Mouse (Mus musculus): ENCODE results near the gene Slc1a7. TPM values are rescaled to one million over a fixed set of nuclear protein-coding genes. Genes with fewer than 3 reads are reported as not detected.

The Slc1a7 gene
- polyA plus RNA-seq, 1 experiment from 2014 or later, result 0.17 TPM

DNA sequence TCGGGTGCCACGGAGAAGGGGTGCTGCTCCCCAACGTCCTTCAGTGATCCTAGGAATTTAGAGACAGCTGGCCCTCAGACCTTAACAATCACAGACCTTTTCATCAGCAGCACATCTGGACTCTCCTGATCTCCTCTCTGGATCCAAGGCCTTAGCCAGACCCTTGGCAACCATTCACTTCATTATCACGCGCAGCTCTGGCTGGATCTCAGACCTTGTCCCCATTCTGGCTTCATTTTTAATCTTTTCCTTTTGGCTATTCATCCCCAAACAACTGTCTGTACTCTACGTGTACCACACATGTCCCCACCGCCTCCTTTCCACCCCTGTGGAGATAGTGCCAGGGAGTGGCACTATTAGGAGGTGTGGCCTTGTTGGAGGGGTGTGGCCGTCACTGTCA is 34.9 kb upstream of the Slc1a7 start:
- no peak for ATAC-seq (ENCODE audit: insufficient read depth, low FRiP score)
- 72% methylated on average over 8 of the region's 8 CpGs for WGBS
- Histone ChIP-seq H3K9me3 (replicated peaks; ENCODE audit: control insufficient read depth, low read length) (no peaks in the 10 kb centered on the region), H3K4me1 (ENCODE audit: control insufficient read depth, insufficient read depth, low read length) (no peaks in the 10 kb centered on the region), H3K9ac (ENCODE audit: low read length) (no peak overlapping the region), H3K36me3 (ENCODE audit: control insufficient read depth, insufficient read depth, low read length) (no peaks in the 10 kb centered on the region), H3K27me3 (ENCODE audit: control insufficient read depth, insufficient read depth, low read length) (no peaks in the 10 kb centered on the region), H3K4me3 (replicated peaks; ENCODE audit: low read length) (no peak overlapping the region), H3K4me2 (ENCODE audit: low read depth, low read length) (no peak overlapping the region), H3K27ac (ENCODE audit: low read length) (no peak overlapping the region)

DNA sequence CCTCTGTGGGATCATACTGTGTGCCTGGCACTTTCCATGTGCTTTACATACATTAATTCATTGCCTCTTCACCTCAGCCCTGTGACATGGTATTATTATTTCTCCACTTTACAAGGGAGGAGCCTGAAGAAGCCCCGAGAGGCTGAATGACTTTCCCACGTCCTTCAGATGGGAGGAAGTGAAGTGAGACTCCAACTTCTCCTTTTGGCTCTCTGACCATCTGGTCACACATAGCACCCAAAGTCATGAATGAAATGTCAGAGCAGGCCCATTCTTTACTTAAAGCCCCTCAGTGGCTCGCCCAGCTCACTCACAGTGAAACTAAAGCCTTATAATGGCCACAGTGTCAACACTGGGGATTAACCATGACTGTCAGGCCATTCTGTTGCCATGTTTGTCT is 32.9 kb upstream of the Slc1a7 start:
- Histone ChIP-seq H3K9me3 (replicated peaks; ENCODE audit: control insufficient read depth, low read length) (no peaks in the 10 kb centered on the region), H3K36me3 (ENCODE audit: control insufficient read depth, insufficient read depth, low read length) (no peaks in the 10 kb centered on the region), H3K4me1 (ENCODE audit: control insufficient read depth, insufficient read depth, low read length) (no peaks in the 10 kb centered on the region), H3K27me3 (ENCODE audit: control insufficient read depth, insufficient read depth, low read length) (no peaks in the 10 kb centered on the region), H3K4me3 (replicated peaks; ENCODE audit: low read length) (no peak overlapping the region), H3K4me2 (ENCODE audit: low read depth, low read length) (no peak overlapping the region), H3K27ac (ENCODE audit: low read length) (no peak overlapping the region), H3K9ac (ENCODE audit: low read length) (no peak overlapping the region)
- ATAC-seq (ENCODE audit: insufficient read depth, low FRiP score), result no peak
- 59% methylated on average over 3 of the region's 3 CpGs for WGBS

DNA sequence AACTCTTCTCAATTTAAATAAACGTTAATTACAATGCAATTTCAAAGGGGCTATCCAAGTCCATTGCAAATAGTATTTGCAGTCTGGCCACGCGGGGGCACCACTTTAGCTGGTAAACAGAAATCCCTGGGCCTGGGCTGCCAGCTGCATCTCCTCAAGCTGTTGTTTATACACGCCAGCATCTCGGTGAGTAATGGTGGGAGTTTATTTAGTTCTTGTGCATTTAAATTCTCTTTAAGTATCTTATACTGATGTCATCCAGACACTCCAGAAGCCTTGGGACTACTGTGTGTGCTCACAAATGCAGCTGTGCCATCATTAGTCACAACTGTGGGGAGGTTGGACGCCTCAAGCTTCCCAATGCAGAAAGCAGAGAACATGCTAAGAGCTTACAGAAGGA is 30.8 kb upstream of the Slc1a7 start:
- WGBS, result 14% methylated on average over 6 of the region's 6 CpGs
- no peaks in the 10 kb centered on the region for H3K9me3 ChIP-seq (replicated peaks; ENCODE audit: control insufficient read depth, low read length)
- H3K27me3 ChIP-seq (ENCODE audit: control insufficient read depth, insufficient read depth, low read length), result no peaks in the 10 kb centered on the region
- no peak overlapping the region for H3K27ac ChIP-seq (ENCODE audit: low read length)
- no peaks in the 10 kb centered on the region for H3K4me1 ChIP-seq (ENCODE audit: control insufficient read depth, insufficient read depth, low read length)
- no peaks in the 10 kb centered on the region for H3K36me3 ChIP-seq (ENCODE audit: control insufficient read depth, insufficient read depth, low read length)
- no peak overlapping the region for H3K4me3 ChIP-seq (replicated peaks; ENCODE audit: low read length)
- peak; percentile 78 for ATAC-seq (ENCODE audit: insufficient read depth, low FRiP score)
- H3K4me2 ChIP-seq (ENCODE audit: low read depth, low read length), result no peak overlapping the region
- no peak overlapping the region for H3K9ac ChIP-seq (ENCODE audit: low read length)

DNA sequence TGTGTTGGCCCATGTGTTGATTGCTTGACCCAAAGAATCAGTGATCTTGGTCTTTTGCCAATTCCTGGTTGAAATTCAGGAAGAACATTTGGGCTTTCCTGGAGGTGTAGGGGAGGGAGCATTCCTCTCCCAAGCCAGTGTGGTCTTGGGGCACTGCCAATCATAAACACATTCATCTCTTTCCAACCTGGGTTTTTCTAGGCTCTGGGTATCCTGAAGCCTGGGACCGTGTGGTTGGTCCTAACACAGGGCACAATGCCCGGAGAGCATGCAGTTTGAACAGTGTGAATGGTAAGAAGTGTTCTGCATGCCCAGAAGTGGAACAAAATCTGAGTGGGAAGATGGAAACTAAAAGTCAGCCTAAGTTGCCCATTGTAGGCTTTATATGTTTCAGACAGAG is 30.0 kb upstream of the Slc1a7 start:
- Histone ChIP-seq H3K27me3 (ENCODE audit: control insufficient read depth, insufficient read depth, low read length) (no peaks in the 10 kb centered on the region), H3K9ac (ENCODE audit: low read length) (no peak overlapping the region), H3K4me2 (ENCODE audit: low read depth, low read length) (no peak overlapping the region), H3K36me3 (ENCODE audit: control insufficient read depth, insufficient read depth, low read length) (no peaks in the 10 kb centered on the region), H3K9me3 (replicated peaks; ENCODE audit: control insufficient read depth, low read length) (no peaks in the 10 kb centered on the region), H3K27ac (ENCODE audit: low read length) (peak overlapping the region; percentile 60), H3K4me1 (ENCODE audit: control insufficient read depth, insufficient read depth, low read length) (no peaks in the 10 kb centered on the region), H3K4me3 (replicated peaks; ENCODE audit: low read length) (no peak overlapping the region)
- 0 out of 2 replicates have a peak, but pooled peaks have one; percentile 5 for ATAC-seq (ENCODE audit: insufficient read depth, low FRiP score)
- 66% methylated on average over 2 of the region's 2 CpGs for WGBS

DNA sequence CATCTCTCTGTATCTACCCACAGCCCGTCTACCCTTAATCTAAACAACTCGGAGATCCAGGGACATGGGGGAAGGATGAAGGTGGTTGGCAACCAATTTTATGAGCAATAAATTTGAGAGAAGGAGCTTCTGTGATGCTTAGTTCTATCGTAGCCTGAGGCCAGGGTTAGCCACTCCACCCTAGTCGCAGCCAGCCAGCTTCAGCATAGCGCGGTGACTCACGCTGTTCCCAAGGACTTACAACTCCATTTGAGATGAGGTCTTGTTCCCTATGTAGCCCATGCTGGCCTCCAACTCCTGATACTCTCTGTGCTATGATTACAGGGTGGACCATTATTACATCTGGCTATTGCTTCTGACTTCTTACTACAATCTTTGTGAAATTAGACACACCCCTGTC is 25.4 kb upstream of the Slc1a7 start:
- no peak overlapping the region for H3K27ac ChIP-seq (ENCODE audit: low read length)

GRCm38 (mm10) chr4:107944141-107944540 is 24.0 kb upstream of the Slc1a7 start:
- H3K36me3 ChIP-seq (ENCODE audit: control insufficient read depth, insufficient read depth, low read length), result no peaks in the 10 kb centered on the region
- ATAC-seq (ENCODE audit: insufficient read depth, low FRiP score), result no peak
- WGBS, result 81% methylated on average over 2 of the region's 2 CpGs

More for the DNA sequence above, 25.4 kb upstream of the Slc1a7 start:
- no peak for ATAC-seq (ENCODE audit: insufficient read depth, low FRiP score)
- Histone ChIP-seq H3K4me3 (replicated peaks; ENCODE audit: low read length) (no peak overlapping the region), H3K9me3 (replicated peaks; ENCODE audit: control insufficient read depth, low read length) (no peaks in the 10 kb centered on the region), H3K9ac (ENCODE audit: low read length) (no peak overlapping the region), H3K27me3 (ENCODE audit: control insufficient read depth, insufficient read depth, low read length) (no peaks in the 10 kb centered on the region), H3K4me2 (ENCODE audit: low read depth, low read length) (no peak overlapping the region), H3K4me1 (ENCODE audit: control insufficient read depth, insufficient read depth, low read length) (no peaks in the 10 kb centered on the region), H3K36me3 (ENCODE audit: control insufficient read depth, insufficient read depth, low read length) (no peaks in the 10 kb centered on the region)
- 80% methylated on average over 7 of the region's 7 CpGs for WGBS

GRCm38 (mm10) chr4:107949918-107950317 is 18.2 kb upstream of the Slc1a7 start:
- 62% methylated on average over 4 of the region's 4 CpGs for WGBS
- Histone ChIP-seq H3K4me2 (ENCODE audit: low read depth, low read length) (no peak overlapping the region), H3K27ac (ENCODE audit: low read length) (no peak overlapping the region; the same call in none of the 2 replicates), H3K4me1 (ENCODE audit: control insufficient read depth, insufficient read depth, low read length) (no peaks in the 10 kb centered on the region; the same call in 1 of the 2 replicates), H3K9me3 (replicated peaks; ENCODE audit: control insufficient read depth, low read length) (no peaks in the 10 kb centered on the region), H3K36me3 (ENCODE audit: control insufficient read depth, insufficient read depth, low read length) (no peaks in the 10 kb centered on the region), H3K27me3 (ENCODE audit: control insufficient read depth, insufficient read depth, low read length) (no peaks in the 10 kb centered on the region), H3K4me3 (replicated peaks; ENCODE audit: low read length) (no peak overlapping the region), H3K9ac (ENCODE audit: low read length) (no peak overlapping the region)
- no peak for ATAC-seq (ENCODE audit: insufficient read depth, low FRiP score)

More at GRCm38 (mm10) chr4:107944141-107944540, 24.0 kb upstream of the Slc1a7 start:
- Histone ChIP-seq H3K4me2 (ENCODE audit: low read depth, low read length) (no peak overlapping the region), H3K9me3 (replicated peaks; ENCODE audit: control insufficient read depth, low read length) (no peaks in the 10 kb centered on the region), H3K9ac (ENCODE audit: low read length) (no peak overlapping the region), H3K4me3 (replicated peaks; ENCODE audit: low read length) (no peak overlapping the region), H3K27me3 (ENCODE audit: control insufficient read depth, insufficient read depth, low read length) (no peaks in the 10 kb centered on the region), H3K27ac (ENCODE audit: low read length) (no peak overlapping the region), H3K4me1 (ENCODE audit: control insufficient read depth, insufficient read depth, low read length) (no peaks in the 10 kb centered on the region)

GRCm38 (mm10) chr4:107952845-107953244 is 15.3 kb upstream of the Slc1a7 start:
- no peak overlapping the region for H3K4me2 ChIP-seq (ENCODE audit: low read depth, low read length)

DNA sequence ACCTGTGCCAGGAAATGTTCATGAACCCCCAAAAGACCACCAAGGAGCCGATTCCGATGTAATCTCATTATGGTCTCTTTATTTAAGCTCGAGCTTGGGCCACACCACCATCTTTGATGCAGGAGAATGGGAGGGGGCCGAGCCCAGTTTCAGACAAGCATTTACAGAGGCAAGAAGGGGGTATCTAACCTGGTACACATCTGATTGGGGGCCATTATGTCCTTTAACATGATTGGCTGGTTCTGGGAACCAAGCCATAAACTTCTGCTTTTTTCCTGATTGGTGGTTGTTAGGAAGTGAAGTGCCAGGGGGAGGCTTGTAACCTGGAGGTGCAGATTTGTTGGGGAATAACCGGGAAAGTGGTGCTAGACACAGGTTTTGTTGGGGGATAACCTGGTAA is 12.4 kb upstream of the Slc1a7 start:
- H3K36me3 ChIP-seq (ENCODE audit: control insufficient read depth, insufficient read depth, low read length), result no peaks in the 10 kb centered on the region
- no peak for ATAC-seq (ENCODE audit: insufficient read depth, low FRiP score)

More at GRCm38 (mm10) chr4:107952845-107953244, 15.3 kb upstream of the Slc1a7 start:
- Histone ChIP-seq H3K9ac (ENCODE audit: low read length) (no peak overlapping the region), H3K36me3 (ENCODE audit: control insufficient read depth, insufficient read depth, low read length) (no peaks in the 10 kb centered on the region), H3K27me3 (ENCODE audit: control insufficient read depth, insufficient read depth, low read length) (no peaks in the 10 kb centered on the region), H3K4me3 (replicated peaks; ENCODE audit: low read length) (no peak overlapping the region), H3K9me3 (replicated peaks; ENCODE audit: control insufficient read depth, low read length) (no peaks in the 10 kb centered on the region), H3K4me1 (ENCODE audit: control insufficient read depth, insufficient read depth, low read length) (no peaks in the 10 kb centered on the region; the same call in 1 of the 2 replicates), H3K27ac (ENCODE audit: low read length) (no peak overlapping the region)
- ATAC-seq (ENCODE audit: insufficient read depth, low FRiP score), result no peak

GRCm38 (mm10) chr4:107958487-107958886 is 9.6 kb upstream of the Slc1a7 start:
- no peak for ATAC-seq (ENCODE audit: insufficient read depth, low FRiP score)
- H3K36me3 ChIP-seq (ENCODE audit: control insufficient read depth, insufficient read depth, low read length), result no peaks in the 10 kb centered on the region
- no peak overlapping the region for H3K9ac ChIP-seq (ENCODE audit: low read length)
- H3K9me3 ChIP-seq (replicated peaks; ENCODE audit: control insufficient read depth, low read length), result no peaks in the 10 kb centered on the region
- H3K4me1 ChIP-seq (ENCODE audit: control insufficient read depth, insufficient read depth, low read length), result no peaks in the 10 kb centered on the region; the same call in 1 of the 2 replicates
- WGBS, result 81% methylated on average over 7 of the region's 7 CpGs
- H3K27ac ChIP-seq (ENCODE audit: low read length), result no peak overlapping the region
- no peak overlapping the region for H3K4me2 ChIP-seq (ENCODE audit: low read depth, low read length)
- no peak overlapping the region for H3K4me3 ChIP-seq (replicated peaks; ENCODE audit: low read length)
- H3K27me3 ChIP-seq (ENCODE audit: control insufficient read depth, insufficient read depth, low read length), result no peaks in the 10 kb centered on the region

More for the DNA sequence above, 12.4 kb upstream of the Slc1a7 start:
- Histone ChIP-seq H3K4me2 (ENCODE audit: low read depth, low read length) (no peak overlapping the region), H3K9ac (ENCODE audit: low read length) (no peak overlapping the region), H3K4me3 (replicated peaks; ENCODE audit: low read length) (no peak overlapping the region), H3K9me3 (replicated peaks; ENCODE audit: control insufficient read depth, low read length) (no peaks in the 10 kb centered on the region), H3K4me1 (ENCODE audit: control insufficient read depth, insufficient read depth, low read length) (no peaks in the 10 kb centered on the region; the same call in 1 of the 2 replicates), H3K27ac (ENCODE audit: low read length) (no peak overlapping the region), H3K27me3 (ENCODE audit: control insufficient read depth, insufficient read depth, low read length) (no peaks in the 10 kb centered on the region)
- WGBS, result 73% methylated on average over 5 of the region's 5 CpGs
